Comparison of ENCODE assay signal across 8 mouse cellular contexts in genomic region chr14:31669642-31670490, GRCm38 (mm10). TPM values are rescaled to one million over a fixed set of nuclear protein-coding genes. Genes with fewer than 3 reads are reported as not detected.
A peak's percentile ranks its signal among the peaks of the same experiment; 100 is the strongest.
DNase-seq lines count a peak whose midpoint lies in the region; ATAC-seq lines count a peak whose summit lies in the region.

No protein-coding gene starts in this region.

- peaks cover 13% of the 10 kb centered on the region; the same call in 1 of the 2 replicates for H3K4me1 ChIP-seq in forebrain, embryonic 11.5 days (replicated peaks; ENCODE audit: control insufficient read depth, insufficient read depth, low read length)
- H3K4me1 ChIP-seq in hindbrain, embryonic 16.5 days (ENCODE audit: control insufficient read depth, insufficient read depth, low read depth, low read length) = peaks cover 13% of the 10 kb centered on the region
- 0 out of 2 replicates have a peak, but pooled peaks cover 7% of the 10 kb centered on the region for H3K4me1 ChIP-seq in liver, embryonic 15.5 days (replicated peaks)

- no peak overlapping the region for H3K4me2 ChIP-seq in forebrain, embryonic 11.5 days (ENCODE audit: low read depth, low read length, severe bottlenecking)
- no peak overlapping the region for H3K4me2 ChIP-seq in hindbrain, embryonic 16.5 days (ENCODE audit: low read length)
- peak overlapping the region; percentile 21; the same call in 1 of the 2 replicates for H3K4me2 ChIP-seq in liver, embryonic 15.5 days

- H3K36me3 ChIP-seq in forebrain, embryonic 11.5 days (ENCODE audit: control insufficient read depth, insufficient read depth, low read length) = no peaks in the 10 kb centered on the region; the same call in 1 of the 2 replicates
- H3K36me3 ChIP-seq in hindbrain, embryonic 16.5 days (ENCODE audit: control insufficient read depth, insufficient read depth, low read length) = peaks cover 10% of the 10 kb centered on the region; the same call in 1 of the 2 replicates
- peaks cover 11% of the 10 kb centered on the region for H3K36me3 ChIP-seq in liver, embryonic 15.5 days (replicated peaks)

- H3K27ac ChIP-seq in forebrain, embryonic 11.5 days (ENCODE audit: low read depth, low read length) = peak overlapping the region; percentile 63
- peak overlapping the region; percentile 64 for H3K27ac ChIP-seq in hindbrain, embryonic 16.5 days (ENCODE audit: low read depth, low read length)
- H3K27ac ChIP-seq in liver, embryonic 15.5 days (replicated peaks) = peak overlapping the region; percentile 56

- H3K4me3 ChIP-seq in forebrain, embryonic 11.5 days (ENCODE audit: low read depth, low read length) = no peak overlapping the region
- no peak overlapping the region for H3K4me3 ChIP-seq in hindbrain, embryonic 16.5 days (ENCODE audit: low read length)
- H3K4me3 ChIP-seq in liver, embryonic 15.5 days (replicated peaks) = no peak overlapping the region

- DNase-seq in 3134 (ENCODE audit: extremely low read depth, insufficient read length, low spot score) (peak; percentile 80), MEL-GATA-1-ER (ENCODE audit: extremely low read depth, low read depth) (peak; percentile 58)
- DNase-seq in forebrain, embryonic 11.5 days (ENCODE audit: low spot score) = no peak
- DNase-seq in natural killer cell, adult 2 months (ENCODE audit: low spot score in 2 of 2) = peak; percentile 47 to 60
- DNase-seq in c-Kit-positive CD71-positive TER-119-positive erythroid progenitor cells, embryonic 14.5 days (ENCODE audit: low spot score) = no peak
- DNase-seq in gastrocnemius, postnatal 25 days = no peak

- no peaks in the 10 kb centered on the region for H3K9me3 ChIP-seq in forebrain, embryonic 11.5 days (ENCODE audit: control insufficient read depth, low read length)
- no peaks in the 10 kb centered on the region for H3K9me3 ChIP-seq in hindbrain, embryonic 16.5 days (ENCODE audit: control insufficient read depth, low read length)
- H3K9me3 ChIP-seq in liver, embryonic 15.5 days (replicated peaks) = no peaks in the 10 kb centered on the region

- no peak overlapping the region; the same call in 1 of the 2 replicates for H3K9ac ChIP-seq in forebrain, embryonic 11.5 days (ENCODE audit: low read length)
- peak overlapping the region; percentile 14; the same call in 1 of the 2 replicates for H3K9ac ChIP-seq in hindbrain, embryonic 16.5 days (ENCODE audit: low read depth, low read length)
- no peak overlapping the region for H3K9ac ChIP-seq in liver, embryonic 15.5 days

- H3K27me3 ChIP-seq in forebrain, embryonic 11.5 days (ENCODE audit: control insufficient read depth, insufficient read depth, low read length) = no peaks in the 10 kb centered on the region
- no peaks in the 10 kb centered on the region for H3K27me3 ChIP-seq in hindbrain, embryonic 16.5 days (replicated peaks; ENCODE audit: control insufficient read depth, insufficient read depth, low read length)
- no peaks in the 10 kb centered on the region for H3K27me3 ChIP-seq in liver, embryonic 15.5 days

- WGBS in forebrain, embryonic 11.5 days = 68% methylated on average over 15 of the region's 15 CpGs
- WGBS in hindbrain, embryonic 16.5 days = 47% methylated on average over 15 of the region's 15 CpGs
- WGBS in liver, embryonic 15.5 days (ENCODE audit: insufficient replicate concordance) = 30% methylated on average over 15 of the region's 15 CpGs

- no peak for ATAC-seq in forebrain, embryonic 11.5 days (replicated peaks; ENCODE audit: low FRiP score)
- peak; percentile 31; the same call in 1 of the 2 replicates for ATAC-seq in hindbrain, embryonic 16.5 days
- 0 out of 2 replicates have a peak, but pooled peaks have one; percentile 17 for ATAC-seq in liver, embryonic 15.5 days (ENCODE audit: insufficient read depth)

RNA-seq across cellular contexts. Expression of gene Hacl1, which starts 28.8 kb away (rescaled TPM):
- 6.9 and 9.4 TPM in 2 replicates for polyA plus RNA-seq in forebrain, embryonic 11.5 days (2014; fragmentation: Nextera tagmentation; extraction: Ambion mirVana)
- polyA plus RNA-seq in hindbrain, embryonic 16.5 days (2015; fragmentation: Nextera tagmentation; extraction: Ambion mirVana) = 10.2 and 11.5 TPM in 2 replicates
- polyA plus RNA-seq in liver, embryonic 15.5 days (2015; fragmentation: Nextera tagmentation; extraction: Ambion mirVana) = 11.4 and 12.7 TPM in 2 replicates
- 1 to 10 TPM; 3.7 to 7.8 TPM for total RNA-seq in gastrocnemius, postnatal 25 days (2021)

RNA-seq across cellular contexts. Expression of gene Btd, which starts 29.0 kb away (rescaled TPM):
- 13.4 and 13.5 TPM in 2 replicates for polyA plus RNA-seq in forebrain, embryonic 11.5 days (2014; fragmentation: Nextera tagmentation; extraction: Ambion mirVana)
- polyA plus RNA-seq in hindbrain, embryonic 16.5 days (2015; fragmentation: Nextera tagmentation; extraction: Ambion mirVana) = 20.7 and 22.4 TPM in 2 replicates
- polyA plus RNA-seq in liver, embryonic 15.5 days (2015; fragmentation: Nextera tagmentation; extraction: Ambion mirVana) = 11.6 and 13.2 TPM in 2 replicates
- 1 to 10 TPM; 4.1 to 6.2 TPM for total RNA-seq in gastrocnemius, postnatal 25 days (2021)

RNA-seq across cellular contexts. Expression of gene Gm49387, which starts 29.2 kb away (rescaled TPM):
- not detected in 2 replicates for polyA plus RNA-seq in forebrain, embryonic 11.5 days (2014; fragmentation: Nextera tagmentation; extraction: Ambion mirVana)
- 1.7 and 2.1 TPM in 2 replicates for polyA plus RNA-seq in hindbrain, embryonic 16.5 days (2015; fragmentation: Nextera tagmentation; extraction: Ambion mirVana)
- 2.9 and 3.6 TPM in 2 replicates for polyA plus RNA-seq in liver, embryonic 15.5 days (2015; fragmentation: Nextera tagmentation; extraction: Ambion mirVana)
- 1 to 10 TPM in 1 of 2 experiments, under 1 TPM in 1; 0.79 to 1.3 TPM for total RNA-seq in gastrocnemius, postnatal 25 days (2021)

Comparison
In these comparisons a context has a peak if more than half of its experiments do, and no peak if none do; other contexts are left out.
1. DNase-seq: peak in 3134 (single experiment), MEL-GATA-1-ER (single experiment) and natural killer cell, adult 2 months (2 of 2); none in forebrain, embryonic 11.5 days (single experiment), c-Kit-positive CD71-positive TER-119-positive erythroid progenitor cells, embryonic 14.5 days (single experiment) and gastrocnemius, postnatal 25 days (single experiment).
2. Peak in every context shown above with its lines, with median percentiles within 50 percentile points of each other: H3K27ac ChIP-seq.